Mouse (Mus musculus) neutrophil, adult 59 days (primary cell): Measurements from ENCODE around the gene Olfr1066. TPM values are rescaled to one million over a fixed set of nuclear protein-coding genes. Genes with fewer than 3 reads are reported as not detected.

Experiments
- total RNA-seq, 2 experiments: library from RNA; stranded (reverse); gene quantifications; 1 replicate in 1 of 2; 2 replicates in 1 of 2; pipeline ENCODE4 v1.2.4; 2023

The Olfr1066 gene
- not detected for total RNA-seq

DNA sequence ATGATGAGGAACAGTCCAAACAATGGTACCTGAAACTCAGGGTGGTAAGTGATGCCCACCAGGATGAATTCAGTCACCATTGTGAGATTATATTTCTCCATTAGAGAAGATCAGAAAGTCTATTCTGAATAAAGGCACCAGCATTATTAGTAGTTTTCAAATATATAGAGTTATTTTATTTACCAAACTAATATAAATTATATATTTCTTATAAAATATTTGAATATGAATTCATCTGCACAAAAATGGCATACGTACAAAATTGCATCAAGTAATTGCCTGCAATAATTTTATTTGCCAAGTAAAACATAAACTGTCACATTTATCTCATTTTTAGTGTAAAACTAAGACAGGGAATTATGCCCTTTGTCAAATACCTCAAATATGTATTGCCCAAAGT, at the start of gene Olfr1066:
Olfr1066 (minus strand) TSS at position 101 of the 400 bp plus-strand sequence.

DNA sequence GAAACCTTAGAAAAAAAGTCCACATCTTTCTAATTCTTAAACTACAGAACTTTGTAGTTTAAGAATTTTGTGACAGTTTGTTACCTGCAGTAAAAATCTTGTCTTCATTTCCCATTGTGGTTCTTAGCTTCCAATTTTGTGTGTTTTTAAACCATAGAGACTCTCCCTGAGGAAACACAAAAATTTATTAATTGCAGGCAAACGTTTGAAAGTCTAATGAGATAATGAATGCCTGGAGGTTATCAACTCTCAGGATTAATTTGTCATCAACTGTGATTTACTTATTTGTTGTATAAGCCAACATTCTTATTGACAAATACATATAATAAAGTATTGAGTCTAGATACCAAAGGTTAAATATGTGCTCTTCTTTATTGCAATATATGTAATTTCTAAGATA, 31.2 kb upstream of the Olfr1066 start, which contains the start of gene Olfr228:
Olfr228 (minus strand) TSS at position 101 of the 400 bp plus-strand sequence.

DNA sequence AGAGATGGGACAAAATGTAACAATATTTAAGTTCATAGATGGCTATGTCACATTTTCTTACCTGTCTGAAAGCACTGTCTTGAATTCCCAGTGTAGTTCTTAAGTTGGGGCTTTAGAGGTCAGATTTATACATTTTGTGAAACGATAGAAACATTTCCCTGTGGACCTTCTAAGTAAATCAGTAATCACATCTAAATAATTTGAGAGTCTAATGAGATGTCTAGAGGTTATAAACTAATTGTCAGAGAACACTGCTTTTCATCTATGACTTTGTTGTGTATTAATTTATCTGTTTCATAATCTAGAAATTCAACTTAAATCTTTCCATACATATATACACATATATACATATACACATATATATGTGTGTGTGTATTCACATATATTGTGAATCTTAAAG, 5.6 kb downstream of the Olfr1066 start, which contains the start of gene Olfr1065:
Olfr1065 (minus strand) TSS at position 101 of the 400 bp plus-strand sequence.

DNA sequence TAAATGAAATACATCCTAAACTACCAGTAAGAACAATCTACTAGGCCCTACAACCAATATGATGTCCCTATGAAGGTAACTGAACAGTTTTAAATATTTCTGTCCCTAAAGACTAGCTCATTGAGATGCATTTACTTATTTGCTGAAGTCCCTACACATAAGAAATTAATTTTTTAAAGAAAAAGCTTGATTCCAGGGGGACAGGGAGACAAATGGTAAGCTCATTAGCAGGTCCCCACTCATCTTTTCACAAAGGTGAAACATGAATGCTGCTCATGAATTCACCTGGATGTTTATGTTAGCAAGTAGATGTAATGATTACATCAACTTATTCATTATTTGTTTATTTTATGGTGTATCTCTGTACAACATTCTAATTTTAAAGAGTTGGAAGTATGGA, 29.4 kb downstream of the Olfr1066 start, which contains the start of gene Olfr1062:
Olfr1062 (minus strand) TSS at position 101 of the 400 bp plus-strand sequence.

DNA sequence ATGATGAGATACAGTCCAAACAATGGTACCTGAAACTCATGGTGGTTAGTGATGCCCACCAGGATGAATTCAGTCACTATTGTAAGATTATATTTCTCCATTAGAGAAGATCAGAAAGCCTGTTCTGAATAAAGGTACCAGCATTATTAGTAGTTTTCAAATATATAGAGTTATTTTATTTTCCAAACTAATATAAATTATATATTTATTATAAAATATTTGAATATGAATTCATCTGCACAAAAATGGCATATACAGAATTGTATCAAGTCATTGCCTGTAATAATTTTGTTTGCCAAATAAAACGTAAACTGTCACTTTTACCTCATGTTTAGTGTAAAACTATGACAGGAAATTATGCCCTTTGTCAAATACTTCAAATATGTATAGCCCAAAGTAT, 42.1 kb downstream of the Olfr1066 start, which contains the start of gene Olfr1061:
Olfr1061 (minus strand) TSS at position 101 of the 400 bp plus-strand sequence.

Other genes with a start within 250 kb of the Olfr1066 start
- gene Olfr1046, start 237.0 kb downstream of the Olfr1066 start, total RNA-seq = not detected
- gene Olfr1047, start 224.9 kb downstream of the Olfr1066 start, total RNA-seq = not detected
- not detected for gene Olfr1048, start 216.0 kb downstream of the Olfr1066 start, total RNA-seq
- gene Olfr1049, start 197.9 kb downstream of the Olfr1066 start, total RNA-seq = not detected
- gene Olfr1051, start 177.2 kb downstream of the Olfr1066 start, total RNA-seq = not detected
- not detected for gene Olfr1052, start 163.8 kb downstream of the Olfr1066 start, total RNA-seq
- not detected for gene Olfr1053, start 141.0 kb downstream of the Olfr1066 start, total RNA-seq
- not detected for gene Olfr1054, start 120.8 kb downstream of the Olfr1066 start, total RNA-seq
- gene Olfr1055, start 106.0 kb downstream of the Olfr1066 start, total RNA-seq = not detected
- not detected for gene Olfr1056, start 93.8 kb downstream of the Olfr1066 start, total RNA-seq
- not detected for gene Olfr1057, start 77.9 kb downstream of the Olfr1066 start, total RNA-seq
- not detected for gene Olfr1058, start 67.7 kb downstream of the Olfr1066 start, total RNA-seq
- not detected for gene Olfr1061, start 42.2 kb downstream of the Olfr1066 start, total RNA-seq
- not detected for gene Olfr1062, start 29.5 kb downstream of the Olfr1066 start, total RNA-seq
- gene Olfr1065, start 5.7 kb downstream of the Olfr1066 start, total RNA-seq = not detected
- gene Olfr228, start 31.1 kb upstream of the Olfr1066 start, total RNA-seq = not detected
- not detected for gene Olfr1076, start 52.2 kb upstream of the Olfr1066 start, total RNA-seq
- not detected for gene Olfr1079, start 86.2 kb upstream of the Olfr1066 start, total RNA-seq
- not detected for gene Olfr1080, start 102.0 kb upstream of the Olfr1066 start, total RNA-seq
- not detected for gene Olfr1082, start 142.7 kb upstream of the Olfr1066 start, total RNA-seq
- gene Olfr1084, start 183.5 kb upstream of the Olfr1066 start, total RNA-seq = not detected
- gene Olfr1085, start 205.8 kb upstream of the Olfr1066 start, total RNA-seq = not detected
- gene Olfr1086, start 223.8 kb upstream of the Olfr1066 start, total RNA-seq = not detected
- not detected for gene Olfr1087, start 242.1 kb upstream of the Olfr1066 start, total RNA-seq